Mouse (Mus musculus) stomach, postnatal 0 days (tissue): ENCODE measurements at regions not wholly inside any gene's neighbourhood (a gene's known extent, or its start where the extent isn't known, plus 50 kb on each side); places are given as distances from the start of the nearest gene placed in this dataset.

ENCODE experiments used
- ATAC-seq: fragments of 200-750 bp; cut with Nextera tagmentation; 2 replicates; pipeline ENCODE4 v1.8.0; 2017; ENCODE audit not compliant: low FRiP score, low TSS enrichment
- DNase-seq: peaks from one replicate; pipeline ENCODE4 v3.0.0-alpha.2; 2016; ENCODE audit warnings: low spot score
- H3K27ac ChIP-seq: fragments of 300-500 bp; sonication (generic); replicated peaks from 2 replicates; pipeline ENCODE4 v1.5.1; 2014; ENCODE audit warnings: mild to moderate bottlenecking, control low read depth
- H3K27me3 ChIP-seq: fragments of 300-500 bp; sonication (generic); 2 replicates; pipeline ENCODE4 v1.6.1; 2014; ENCODE audit warnings: low read length; ENCODE audit not compliant: control insufficient read depth, insufficient read depth
- H3K36me3 ChIP-seq: fragments of 300-500 bp; sonication (generic); 2 replicates; pipeline ENCODE4 v1.6.1; 2014; ENCODE audit warnings: low read length, mixed read lengths; ENCODE audit not compliant: control insufficient read depth, insufficient read depth
- H3K4me1 ChIP-seq: fragments of 300-500 bp; sonication (generic); replicated peaks from 2 replicates; pipeline ENCODE4 v1.6.1; 2014; ENCODE audit warnings: antibody characterized with exemption; ENCODE audit not compliant: control insufficient read depth, insufficient read depth
- H3K4me2 ChIP-seq: fragments of 300-500 bp; sonication (generic); replicated peaks from 2 replicates; pipeline ENCODE4 v1.6.1; 2014; ENCODE audit warnings: low read depth, mild to moderate bottlenecking, control low read depth, moderate library complexity
- H3K4me3 ChIP-seq: fragments of 300-500 bp; sonication (generic); 2 replicates; pipeline ENCODE4 v1.5.1; 2014; ENCODE audit warnings: low read depth, low read length, control low read depth
- H3K9ac ChIP-seq: fragments of 300-500 bp; sonication (generic); 2 replicates; pipeline ENCODE4 v1.6.1; 2014; ENCODE audit warnings: mild to moderate bottlenecking, low read length, control low read depth, mixed read lengths
- H3K9me3 ChIP-seq: fragments of 300-500 bp; sonication (generic); 2 replicates; pipeline ENCODE4 v1.6.1; 2016; ENCODE audit warnings: low read length; ENCODE audit not compliant: control insufficient read depth
- CTCF ChIP-seq: IDR thresholded peaks from 2 replicates; pipeline ENCODE4 v1.5.1; 2016; ENCODE audit warnings: antibody characterized with exemption, low read depth, mild to moderate bottlenecking, moderate library complexity
- EP300 ChIP-seq: optimal IDR thresholded peaks from 2 replicates; pipeline ENCODE3; 2016; ENCODE audit warnings: antibody characterized with exemption
- WGBS: fragments of 180-500 bp; shearing (Covaris S2); extraction: QIAGEN DNeasy Blood & Tissue Kit; methylation state at CpG from one replicate; pipeline ENCODE4 v1.1.7; 2014; 5-methylcytosine and 5-hydroxymethylcytosine counted together

DNA sequence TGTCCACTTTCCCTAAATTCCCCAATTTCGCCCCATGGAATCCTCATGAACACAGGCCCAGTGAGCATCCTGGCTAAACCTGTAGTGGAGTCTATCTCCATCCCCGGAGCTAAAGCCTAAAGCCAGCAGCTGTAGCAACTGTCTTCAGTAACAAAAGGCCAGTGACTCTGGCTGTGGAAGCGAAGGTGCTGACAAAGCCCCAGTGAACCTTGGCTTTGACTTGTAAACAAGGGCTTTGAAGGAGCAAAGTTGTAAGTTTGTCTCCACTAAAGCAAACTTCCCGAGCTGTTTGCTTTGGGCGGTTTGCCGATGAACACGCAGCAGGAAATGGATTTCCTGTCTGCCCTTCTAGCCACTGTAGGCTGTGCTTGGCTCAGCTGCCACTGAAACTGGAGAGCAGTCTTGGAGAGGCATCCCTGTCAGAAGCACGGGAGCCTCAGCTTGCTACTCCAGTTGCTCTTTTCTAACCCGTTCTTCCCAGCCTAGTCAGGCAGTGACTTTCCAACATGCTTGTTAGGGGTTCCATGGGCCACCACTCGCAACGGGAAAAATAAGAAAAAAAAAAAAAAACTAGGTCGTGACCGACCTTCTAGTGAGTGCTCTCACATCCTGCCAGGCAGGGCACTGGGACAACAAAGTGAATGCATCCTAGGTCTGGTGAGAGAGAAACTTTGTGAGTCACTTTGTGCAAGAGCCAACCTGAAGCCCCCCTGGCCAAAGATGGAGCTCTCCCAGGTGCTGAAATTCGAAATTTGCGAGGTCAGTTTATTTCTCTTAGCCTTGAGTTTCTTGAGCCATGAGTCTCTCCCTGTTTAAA lies 94.8 kb downstream of the Mat2b start:
- Histone ChIP-seq H3K9me3 (no peaks in the 10 kb centered on the region), H3K36me3 (no peaks in the 10 kb centered on the region), H3K4me3 (no peak overlapping the region), H3K27me3 (no peaks in the 10 kb centered on the region), H3K9ac (no peak overlapping the region), H3K4me2 (peak overlapping the region; percentile 11; the same call in 1 of the 2 replicates), H3K27ac (no peak overlapping the region), H3K4me1 (no peaks in the 10 kb centered on the region)
- 8% methylated on average over 15 of the region's 15 CpGs for WGBS
- ATAC-seq (peak; percentile 59), DNase-seq (peak; percentile 52)
- no peak for TF ChIP-seq CTCF
- no peak for TF ChIP-seq EP300

DNA sequence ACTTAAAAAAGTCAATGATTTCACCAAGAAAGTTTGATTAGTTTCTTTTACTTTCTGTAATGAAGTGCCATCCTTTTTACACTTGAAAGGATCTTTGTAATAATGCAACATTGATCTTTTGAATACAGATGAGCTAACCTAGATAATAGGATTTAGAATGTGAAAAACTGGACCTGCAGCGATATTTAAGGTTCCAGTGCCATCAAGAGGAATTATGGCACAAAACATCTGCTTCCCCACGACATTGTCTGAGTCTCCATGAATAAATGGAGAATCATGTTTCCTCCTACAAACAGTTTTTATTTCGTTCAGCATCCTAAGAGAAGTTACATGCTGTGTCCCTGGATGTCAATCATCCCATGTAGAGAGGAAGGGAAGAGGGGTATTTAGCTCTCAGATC lies 98.7 kb downstream of the Mat2b start:
- DNase-seq: no peak
- H3K4me1 ChIP-seq: no peaks in the 10 kb centered on the region
- no peak overlapping the region for H3K4me2 ChIP-seq
- TF ChIP-seq EP300 (no peak), CTCF (0 out of 2 replicates have a peak, but pooled peaks have one; percentile 17)
- ATAC-seq: no peak
- no peaks in the 10 kb centered on the region for H3K9me3 ChIP-seq
- H3K27ac ChIP-seq: no peak overlapping the region
- H3K4me3 ChIP-seq: no peak overlapping the region
- H3K27me3 ChIP-seq: no peaks in the 10 kb centered on the region
- no peak overlapping the region for H3K9ac ChIP-seq
- 48% methylated on average over 3 of the region's 3 CpGs for WGBS
- H3K36me3 ChIP-seq: no peaks in the 10 kb centered on the region

DNA sequence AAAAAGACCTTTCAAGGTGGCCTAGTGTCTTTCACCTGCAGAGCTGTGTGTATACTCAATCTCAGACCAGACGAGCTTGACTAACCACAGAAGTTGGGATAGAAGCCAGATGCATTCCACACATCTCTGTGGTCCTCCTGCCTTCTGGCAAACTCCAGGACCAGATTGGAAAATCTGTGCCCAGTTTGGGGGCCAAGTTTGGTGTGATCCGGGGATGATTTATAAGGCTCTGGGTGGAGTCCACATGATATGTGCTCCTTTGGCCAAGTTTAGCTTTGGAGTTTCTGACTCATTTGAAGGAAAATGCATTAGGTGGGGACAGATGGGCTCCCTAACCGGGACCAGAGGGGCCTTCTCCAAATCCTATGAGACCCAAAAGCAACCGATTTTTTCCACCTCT lies 102.9 kb downstream of the Mat2b start:
- TF ChIP-seq EP300: no peak
- no peak for TF ChIP-seq CTCF
- DNase-seq: no peak
- 55% methylated on average over 4 of the region's 4 CpGs for WGBS
- no peak for ATAC-seq
- Histone ChIP-seq H3K36me3 (no peaks in the 10 kb centered on the region), H3K4me3 (no peak overlapping the region), H3K9ac (no peak overlapping the region), H3K4me1 (no peaks in the 10 kb centered on the region), H3K9me3 (no peaks in the 10 kb centered on the region), H3K27ac (no peak overlapping the region), H3K4me2 (no peak overlapping the region), H3K27me3 (no peaks in the 10 kb centered on the region)

- Histone ChIP-seq H3K27me3 (no peaks in the 10 kb centered on the region), H3K27ac (no peak overlapping the region), H3K4me2 (no peak overlapping the region), H3K9me3 (no peaks in the 10 kb centered on the region), H3K4me3 (no peak overlapping the region), H3K9ac (no peak overlapping the region), H3K36me3 (no peaks in the 10 kb centered on the region), H3K4me1 (no peaks in the 10 kb centered on the region)
- 20% methylated on average over 3 of the region's 3 CpGs for WGBS
- no peak for TF ChIP-seq EP300
- no peak for TF ChIP-seq CTCF
- DNase-seq (no peak), ATAC-seq (no peak)
These were observed 121.3 kb downstream of the Mat2b start for GRCm38 (mm10) chr11:40573758-40574139.

DNA sequence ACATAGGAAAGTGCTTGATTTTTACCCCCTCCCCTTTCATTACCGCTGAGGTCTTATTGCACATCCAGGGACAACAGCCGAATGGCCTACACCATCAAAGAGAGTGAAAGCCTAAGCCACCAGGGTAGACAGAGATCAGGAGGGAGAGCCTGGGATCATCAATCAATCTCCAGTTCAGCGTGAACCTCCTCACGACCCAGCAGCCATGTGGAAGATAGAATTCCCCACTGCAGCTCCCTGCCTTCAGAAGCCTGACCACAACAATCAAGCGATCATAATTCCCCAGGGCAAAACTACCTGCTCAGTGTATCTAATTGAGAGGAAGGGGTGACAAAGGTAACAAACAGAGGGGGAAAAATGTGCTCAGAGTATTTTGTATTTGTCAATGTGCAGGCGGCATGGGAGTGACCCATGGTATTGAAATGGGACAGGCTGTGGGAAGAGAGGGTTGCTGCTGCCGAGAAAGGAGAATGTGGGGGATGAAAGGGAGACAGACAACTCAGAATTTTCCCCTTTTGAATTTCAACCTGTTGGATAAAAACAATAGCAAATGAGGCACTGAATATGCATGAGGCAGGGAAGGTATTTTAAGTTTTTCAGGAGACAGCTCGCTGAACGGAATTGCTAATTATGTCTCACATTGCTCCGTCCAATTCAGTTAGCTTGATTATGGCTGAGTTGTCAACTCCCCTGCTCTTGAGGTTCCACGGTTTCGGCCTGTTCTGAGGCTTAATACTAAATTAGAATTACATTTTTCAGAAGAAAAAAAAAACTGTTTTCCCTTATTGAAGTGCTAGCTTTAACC lies 121.8 kb downstream of the Mat2b start:
- Histone ChIP-seq H3K4me1 (no peaks in the 10 kb centered on the region), H3K36me3 (no peaks in the 10 kb centered on the region), H3K9me3 (no peaks in the 10 kb centered on the region), H3K4me2 (no peak overlapping the region), H3K27ac (no peak overlapping the region), H3K9ac (no peak overlapping the region), H3K27me3 (no peaks in the 10 kb centered on the region), H3K4me3 (no peak overlapping the region)
- WGBS: 27% methylated on average over 12 of the region's 12 CpGs
- DNase-seq (no peak), ATAC-seq (no peak)
- TF ChIP-seq EP300 (no peak), CTCF (no peak)

- Histone ChIP-seq H3K4me3 (no peak overlapping the region), H3K36me3 (no peaks in the 10 kb centered on the region), H3K27ac (no peak overlapping the region), H3K4me2 (no peak overlapping the region), H3K27me3 (no peaks in the 10 kb centered on the region), H3K9me3 (no peaks in the 10 kb centered on the region), H3K9ac (no peak overlapping the region), H3K4me1 (no peaks in the 10 kb centered on the region)
- DNase-seq (no peak), ATAC-seq (no peak)
- TF ChIP-seq EP300: no peak
- no peak for TF ChIP-seq CTCF
- WGBS: 76% methylated on average over 6 of the region's 6 CpGs
These were observed 132.1 kb downstream of the Mat2b start for GRCm38 (mm10) chr11:40562866-40563265.
